Mouse (Mus musculus) left cerebral cortex, adult 2 months (tissue): Measurements from ENCODE around the gene Zeb2. TPM values are rescaled to one million over a fixed set of nuclear protein-coding genes. Genes with fewer than 3 reads are reported as not detected.

Experiments used
- DNase-seq, 2 experiments: peaks; one replicate each; pipeline ENCODE4 v3.0.0; 2021 to 2022; ENCODE audit warnings: low spot score in 2 of 2, mixed read lengths in 1 of 2; ENCODE audit errors: extremely low spot score in 1 of 2
- H3K27ac ChIP-seq: fragments of 200-600 bp; 2 replicates; pipeline ENCODE4 v1.8.1; 2022
- H3K4me3 ChIP-seq: fragments of 200-600 bp; 2 replicates; pipeline ENCODE4 v1.8.1; 2022
- CTCF ChIP-seq: fragments of 200-600 bp; IDR thresholded peaks from 2 replicates; pipeline ENCODE4 v1.8.1; 2022; ENCODE audit warnings: antibody characterized with exemption, mild to moderate bottlenecking, moderate library complexity
- intact Hi-C: fragments of 180-260 bp; cut with DNase I; formaldehyde crosslinking; loops from one replicate; pipeline ENCODE4 v1.15.1; 2025
- long read RNA-seq, 2 experiments: library from polyadenylated mRNA; stranded (forward); transcript quantifications; one replicate each; pipeline ENCODE4 v2.0.0; 2021; ENCODE audit warnings: borderline mapping rate in 2 of 2
- total RNA-seq, 2 experiments: library from RNA; stranded (reverse); gene quantifications; 2 replicates each; pipeline ENCODE4 v1.2.3; 2021

Gene Zeb2
- 100 to 1,000 TPM; 156 to 181 TPM for total RNA-seq
- long read RNA-seq, experiment 1, full-length matches to known transcripts = 10 of 28 reads
- long read RNA-seq, experiment 1, partial matches to known transcripts = 10 of 28 reads
- long read RNA-seq, experiment 1, other reads (novel, unspliced or antisense) = 8 of 28 reads
- long read RNA-seq, experiment 2, full-length matches to known transcripts = 9 of 27 reads
- long read RNA-seq, experiment 2, partial matches to known transcripts = 9 of 27 reads
- long read RNA-seq, experiment 2, other reads (novel, unspliced or antisense) = 9 of 27 reads

DNA sequence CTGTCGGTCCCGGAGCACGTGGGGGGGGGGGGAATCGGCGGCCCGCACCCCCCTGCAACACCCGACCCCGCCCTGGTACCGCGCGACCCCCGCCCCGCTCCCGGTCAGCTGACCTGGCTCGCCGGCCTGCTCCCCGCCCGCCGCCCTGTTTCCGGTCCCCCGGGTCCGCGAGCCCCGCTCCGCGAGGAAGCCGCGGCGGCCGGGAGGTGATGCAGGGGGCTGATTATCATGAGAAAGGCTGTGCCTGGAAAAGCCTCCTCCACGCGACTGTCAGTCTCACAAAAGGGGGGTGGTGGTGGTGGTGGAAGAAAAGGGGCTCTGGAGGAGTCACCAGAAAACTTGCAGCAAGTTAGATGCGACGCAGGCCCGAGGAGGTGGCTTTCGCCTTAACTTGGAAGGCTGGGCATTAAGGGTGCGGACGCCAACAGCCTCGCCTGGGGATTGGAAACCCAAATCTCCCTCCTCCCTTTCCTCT, at the start of gene Zeb2:
Gene Zeb2, minus strand, starts transcription at position 309 of the 475 bp plus-strand sequence.
- Histone ChIP-seq H3K27ac (peak within 1 kb of the TSS; percentile 95), H3K4me3 (peak within 1 kb of the TSS; percentile 86)
- intact Hi-C loops = loop anchor here (2.0 to 10.0 kb wide), 5 partner anchors 65 to 782 kb away; no protein-coding TSS in a partner anchor
- TF ChIP-seq CTCF = no peak
- peak; percentile 66 to 72 for DNase-seq

GRCm38 (mm10) chr2:45158785-45159184, 41.6 kb upstream of the Zeb2 start:
- Histone ChIP-seq H3K4me3 (no peak overlapping the region), H3K27ac (no peak overlapping the region)
- intact Hi-C loops = no loop called here
- DNase-seq = no peak
- no peak for TF ChIP-seq CTCF

DNA sequence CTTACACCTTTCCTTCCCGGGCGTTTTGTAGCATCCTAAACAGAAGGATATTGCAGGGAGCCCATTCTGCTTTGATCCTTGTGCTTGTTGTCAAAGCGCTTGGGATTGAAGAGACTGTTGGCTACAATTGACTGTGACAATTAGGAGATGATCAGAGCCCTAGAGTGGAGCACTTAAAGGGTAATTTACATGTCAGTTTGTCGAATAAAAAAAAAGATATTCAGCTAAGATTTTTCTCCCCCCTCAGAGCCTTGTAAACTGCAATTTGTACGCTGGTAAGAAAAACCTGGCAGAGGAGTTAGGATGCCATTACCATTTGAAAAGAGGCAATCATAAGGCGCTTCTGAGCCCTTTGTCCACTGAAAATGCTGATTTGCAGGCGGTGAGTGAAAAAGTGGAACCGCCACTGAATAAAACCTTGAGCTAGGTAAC, 41.2 kb upstream of the Zeb2 start:
- intact Hi-C loops = no loop called here
- no peak for DNase-seq
- no peak for TF ChIP-seq CTCF
- Histone ChIP-seq H3K27ac (no peak overlapping the region), H3K4me3 (peak overlapping the region; percentile 36)

- intact Hi-C loops = no loop called here
- Histone ChIP-seq H3K4me3 (no peak overlapping the region), H3K27ac (no peak overlapping the region)
- TF ChIP-seq CTCF = no peak
- no peak for DNase-seq
These were observed 36.1 kb upstream of the Zeb2 start for GRCm38 (mm10) chr2:45153315-45153714.

- intact Hi-C loops = no loop called here
- Histone ChIP-seq H3K4me3 (no peak overlapping the region), H3K27ac (no peak overlapping the region)
- TF ChIP-seq CTCF = no peak
- no peak for DNase-seq
These were observed 26.0 kb upstream of the Zeb2 start for GRCm38 (mm10) chr2:45143162-45143561.

- H3K4me3 ChIP-seq = no peak overlapping the region
- TF ChIP-seq CTCF = no peak
These were observed 21.7 kb upstream of the Zeb2 start for GRCm38 (mm10) chr2:45138906-45139305.

GRCm38 (mm10) chr2:45136783-45137182, 19.6 kb upstream of the Zeb2 start:
- intact Hi-C loops = no loop called here
- no peak overlapping the region for H3K27ac ChIP-seq
- DNase-seq = no peak
- TF ChIP-seq CTCF = no peak
- H3K4me3 ChIP-seq = no peak overlapping the region

More at GRCm38 (mm10) chr2:45138906-45139305, 21.7 kb upstream of the Zeb2 start:
- intact Hi-C loops = no loop called here
- DNase-seq = no peak
- H3K27ac ChIP-seq = no peak overlapping the region

DNA sequence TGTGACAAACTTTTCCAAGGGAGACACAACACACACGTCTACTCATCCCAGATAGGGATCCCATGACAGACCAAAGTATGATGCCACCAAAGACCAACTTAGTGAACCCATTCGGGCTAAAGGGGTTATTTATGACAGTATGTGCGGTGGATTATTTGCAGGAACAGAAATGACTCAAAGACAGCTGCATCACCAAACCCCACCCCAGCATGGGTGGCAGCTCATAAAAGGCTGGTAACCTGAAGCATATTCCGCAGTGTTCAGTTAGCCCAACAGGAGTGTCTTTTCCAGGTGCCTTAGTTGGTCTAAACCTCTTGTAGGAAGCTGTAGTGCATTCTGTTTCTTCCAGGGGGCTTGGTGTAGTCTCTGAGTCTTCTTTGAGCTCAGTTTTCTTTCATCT, 16.0 kb upstream of the Zeb2 start:
- no peak overlapping the region for H3K4me3 ChIP-seq
- intact Hi-C loops = no loop called here
- H3K27ac ChIP-seq = no peak overlapping the region
- TF ChIP-seq CTCF = no peak
- no peak for DNase-seq

GRCm38 (mm10) chr2:45130461-45131156, 13.4 kb upstream of the Zeb2 start:
- H3K27ac ChIP-seq = no peak overlapping the region
- no peak for TF ChIP-seq CTCF
- intact Hi-C loops = no loop called here
- no peak for DNase-seq
- H3K4me3 ChIP-seq = no peak overlapping the region

- intact Hi-C loops = loop anchor here (10.0 kb wide), 1 partner anchor 795 kb away; no protein-coding TSS in a partner anchor
- DNase-seq = no peak
- H3K4me3 ChIP-seq = no peak overlapping the region
- TF ChIP-seq CTCF = no peak
- no peak overlapping the region for H3K27ac ChIP-seq
These were observed 12.4 kb upstream of the Zeb2 start for GRCm38 (mm10) chr2:45129556-45129955.

GRCm38 (mm10) chr2:45128696-45129095, 11.5 kb upstream of the Zeb2 start:
- TF ChIP-seq CTCF = no peak
- Histone ChIP-seq H3K4me3 (no peak overlapping the region), H3K27ac (no peak overlapping the region)
- no peak for DNase-seq
- intact Hi-C loops = loop anchor here (10.0 kb wide), 1 partner anchor 796 kb away; no protein-coding TSS in a partner anchor

DNA sequence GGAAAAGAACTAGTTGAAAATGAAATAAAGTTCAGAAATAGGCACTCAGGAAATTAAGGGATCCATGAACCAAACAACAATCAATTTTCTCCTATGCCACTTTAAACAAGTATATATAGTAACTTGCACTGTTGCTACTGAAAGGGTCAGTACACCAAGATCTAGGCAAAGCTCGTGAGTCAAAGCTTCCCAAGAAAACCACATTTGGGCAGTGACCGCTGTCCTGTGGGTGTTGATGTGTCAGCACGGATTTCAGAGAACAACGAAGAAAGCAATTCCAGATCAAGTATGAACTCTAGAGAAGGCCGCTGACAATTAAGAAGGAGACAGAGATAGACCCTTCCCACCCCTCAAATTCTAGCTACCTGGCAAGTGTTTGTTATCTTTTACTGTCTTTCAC, 9.2 kb upstream of the Zeb2 start:
- DNase-seq = no peak
- Histone ChIP-seq H3K4me3 (no peak overlapping the region), H3K27ac (no peak overlapping the region)
- intact Hi-C loops = loop anchor here (10.0 kb wide), 1 partner anchor 798 kb away; no protein-coding TSS in a partner anchor
- no peak for TF ChIP-seq CTCF
